Mouse (Mus musculus) embryonic facial prominence, embryonic 10.5 days (tissue): ENCODE measurements around the gene Prpf40a. TPM values are rescaled to one million over a fixed set of nuclear protein-coding genes. Genes with fewer than 3 reads are reported as not detected.

Experiments used
- DNase-seq: peaks from one replicate; pipeline ENCODE4 v3.0.0-alpha.2; 2017; ENCODE audit warnings: low spot score
- H3K27ac ChIP-seq: fragments of 300-500 bp; sonication (generic); replicated peaks from 2 replicates; pipeline ENCODE4 v1.5.1; 2016; ENCODE audit warnings: mild to moderate bottlenecking
- H3K27me3 ChIP-seq: fragments of 300-500 bp; sonication (generic); replicated peaks from 2 replicates; pipeline ENCODE4 v1.6.1; 2016; ENCODE audit warnings: low read depth, mild to moderate bottlenecking; ENCODE audit not compliant: poor library complexity, severe bottlenecking
- H3K36me3 ChIP-seq: fragments of 300-500 bp; sonication (generic); replicated peaks from 2 replicates; pipeline ENCODE4 v1.6.1; 2016; ENCODE audit warnings: mild to moderate bottlenecking, moderate library complexity
- H3K4me1 ChIP-seq: fragments of 300-500 bp; sonication (generic); 2 replicates; pipeline ENCODE4 v1.6.1; 2016
- H3K4me3 ChIP-seq: fragments of 300-500 bp; sonication (generic); 2 replicates; pipeline ENCODE4 v1.5.1; 2016; ENCODE audit warnings: mild to moderate bottlenecking, moderate library complexity
- H3K9me3 ChIP-seq: fragments of 300-500 bp; sonication (generic); 2 replicates; pipeline ENCODE4 v1.6.1; 2016; ENCODE audit warnings: mild to moderate bottlenecking
- WGBS: fragments of 180-500 bp; shearing (Covaris S2); methylation state at CpG from one replicate; pipeline ENCODE4 v1.1.7; 2016; 5-methylcytosine and 5-hydroxymethylcytosine counted together
- polyA plus RNA-seq: library from polyadenylated mRNA; unstranded; fragments of >200 nt; fragmentation: Nextera tagmentation; extraction: Ambion mirVana; gene quantifications from 2 replicates; pipeline ENCODE4 v1.2.1, GENCODE M21; 2016

The Prpf40a gene
- polyA plus RNA-seq, 1 experiment from 2014 or later: 209 TPM

DNA sequence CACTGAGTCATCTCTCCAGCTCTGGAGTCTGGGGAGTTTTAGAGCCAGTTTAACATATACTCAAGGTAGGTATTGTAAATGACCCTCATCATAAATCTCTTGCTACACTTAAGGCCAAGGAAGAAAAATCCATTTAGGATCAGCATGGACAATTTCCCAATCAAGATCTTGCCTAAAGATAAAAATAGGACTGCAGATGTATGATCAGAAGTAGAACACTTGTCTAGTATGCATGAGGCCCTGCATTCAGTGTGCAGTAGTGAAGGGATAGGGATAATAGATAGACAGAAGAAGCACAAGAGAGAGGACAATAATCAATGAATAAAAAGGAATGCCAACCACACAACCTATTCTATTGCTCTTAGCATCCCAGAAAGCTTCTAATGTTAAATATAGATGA, 11.2 kb downstream of the Prpf40a start:
- H3K27ac ChIP-seq: no peak overlapping the region
- DNase-seq: no peak
- H3K4me3 ChIP-seq: no peak overlapping the region
- no peaks in the 10 kb centered on the region for H3K9me3 ChIP-seq
- peaks cover 50% of the 10 kb centered on the region for H3K36me3 ChIP-seq
- H3K27me3 ChIP-seq: no peaks in the 10 kb centered on the region
- no peaks in the 10 kb centered on the region for H3K4me1 ChIP-seq

- no peak overlapping the region for H3K27ac ChIP-seq
- H3K4me3 ChIP-seq: no peak overlapping the region
- no peak for DNase-seq
- H3K9me3 ChIP-seq: no peaks in the 10 kb centered on the region
- H3K4me1 ChIP-seq: no peaks in the 10 kb centered on the region
- no peaks in the 10 kb centered on the region for H3K27me3 ChIP-seq
- H3K36me3 ChIP-seq: peaks cover 50% of the 10 kb centered on the region
- 89% methylated on average over 3 of the region's 3 CpGs for whole genome bisulfite sequencing
These were observed 12.1 kb downstream of the Prpf40a start for GRCm38 (mm10) chr2:53178966-53179365.

GRCm38 (mm10) chr2:53173966-53174365, 17.1 kb downstream of the Prpf40a start:
- no peak overlapping the region for H3K27ac ChIP-seq
- H3K36me3 ChIP-seq: peaks cover 63% of the 10 kb centered on the region
- no peaks in the 10 kb centered on the region for H3K27me3 ChIP-seq
- no peaks in the 10 kb centered on the region for H3K9me3 ChIP-seq
- no peak for DNase-seq
- no peaks in the 10 kb centered on the region for H3K4me1 ChIP-seq
- no peak overlapping the region for H3K4me3 ChIP-seq

DNA sequence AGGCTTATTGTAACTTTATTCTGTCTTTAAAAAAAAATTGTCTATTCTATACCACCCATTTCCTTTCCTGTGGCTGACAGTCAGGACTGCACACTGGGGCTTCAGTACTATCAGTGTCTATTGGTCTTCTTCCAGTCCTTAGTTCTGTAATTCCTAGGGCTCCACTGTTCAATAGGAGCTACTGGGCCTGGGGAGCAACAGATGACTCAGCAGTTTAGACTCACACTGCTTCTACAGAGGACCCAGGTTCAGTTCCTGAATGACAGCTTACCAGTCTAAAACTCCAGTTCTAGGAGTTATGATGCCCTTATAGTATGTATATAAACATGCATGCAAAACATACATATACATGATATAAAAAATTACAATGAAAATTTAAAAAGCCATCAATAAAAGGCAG, 44.2 kb downstream of the Prpf40a start:
- H3K4me1 ChIP-seq: no peaks in the 10 kb centered on the region
- H3K27me3 ChIP-seq: no peaks in the 10 kb centered on the region
- DNase-seq: no peak
- H3K27ac ChIP-seq: no peak overlapping the region
- H3K9me3 ChIP-seq: no peaks in the 10 kb centered on the region
- peaks cover 96% of the 10 kb centered on the region for H3K36me3 ChIP-seq
- H3K4me3 ChIP-seq: no peak overlapping the region

DNA sequence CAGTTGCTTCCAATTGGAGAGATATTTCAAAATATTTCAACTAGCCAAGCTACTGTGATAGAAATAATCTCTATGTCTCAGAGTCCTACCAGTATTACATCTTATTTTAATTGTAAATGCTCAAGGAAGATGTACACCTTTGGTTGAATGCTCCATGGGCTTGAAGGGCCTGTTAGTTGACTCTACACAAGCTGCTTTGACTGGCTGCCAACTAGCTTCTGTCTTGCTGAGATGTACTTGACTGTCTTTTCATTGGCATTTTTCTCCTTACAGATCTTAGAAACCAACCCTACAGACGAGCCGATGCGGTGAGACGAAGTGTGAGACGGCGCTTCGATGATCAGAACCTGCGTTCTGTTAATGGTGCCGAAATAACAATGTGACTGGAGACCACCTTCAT, 59.5 kb downstream of the Prpf40a start:
- no peaks in the 10 kb centered on the region for H3K4me1 ChIP-seq
- H3K36me3 ChIP-seq: peaks cover 77% of the 10 kb centered on the region
- no peaks in the 10 kb centered on the region for H3K9me3 ChIP-seq
- no peaks in the 10 kb centered on the region for H3K27me3 ChIP-seq
- 97% methylated on average over 9 of the region's 9 CpGs for WGBS
- no peak for DNase-seq
- no peak overlapping the region for H3K27ac ChIP-seq
- H3K4me3 ChIP-seq: no peak overlapping the region

GRCm38 (mm10) chr2:53129070-53129469, 62.0 kb downstream of the Prpf40a start:
- H3K4me1 ChIP-seq: no peaks in the 10 kb centered on the region
- no peak for DNase-seq
- peaks cover 80% of the 10 kb centered on the region for H3K36me3 ChIP-seq
- no peaks in the 10 kb centered on the region for H3K9me3 ChIP-seq
- no peak overlapping the region for H3K27ac ChIP-seq
- H3K4me3 ChIP-seq: no peak overlapping the region
- WGBS: 90% methylated on average over 6 of the region's 6 CpGs
- H3K27me3 ChIP-seq: no peaks in the 10 kb centered on the region

DNA sequence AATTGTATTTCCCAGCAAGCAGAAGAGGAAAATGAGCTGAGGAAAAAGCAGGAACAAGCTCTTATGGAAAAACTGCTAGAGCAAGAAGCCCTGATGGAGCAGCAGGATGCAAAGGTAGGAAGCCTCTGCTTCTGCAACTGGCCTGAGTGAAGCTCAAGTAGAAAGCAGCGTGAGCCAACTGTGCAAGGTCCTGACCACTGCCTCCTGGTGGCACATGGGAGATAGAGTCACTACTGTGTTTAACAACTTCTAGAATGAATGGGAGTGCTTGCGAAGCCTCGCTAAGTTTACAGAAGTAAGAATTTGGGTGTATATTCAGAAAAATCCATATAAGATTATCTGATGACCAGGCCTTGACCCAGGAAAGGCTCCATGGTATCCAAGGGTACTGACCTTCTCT, 65.1 kb downstream of the Prpf40a start:
- Histone ChIP-seq H3K4me3 (no peak overlapping the region), H3K36me3 (peaks cover 71% of the 10 kb centered on the region), H3K4me1 (no peaks in the 10 kb centered on the region), H3K27ac (no peak overlapping the region), H3K27me3 (no peaks in the 10 kb centered on the region), H3K9me3 (no peaks in the 10 kb centered on the region)
- 86% methylated on average over 3 of the region's 3 CpGs for WGBS
- no peak for DNase-seq

- Histone ChIP-seq H3K27ac (no peak overlapping the region), H3K9me3 (no peaks in the 10 kb centered on the region), H3K4me3 (no peak overlapping the region), H3K36me3 (peaks cover 77% of the 10 kb centered on the region), H3K27me3 (no peaks in the 10 kb centered on the region), H3K4me1 (no peaks in the 10 kb centered on the region)
- 77% methylated on average over 5 of the region's 5 CpGs for WGBS
- DNase-seq: peak; percentile 38
These were observed 69.3 kb downstream of the Prpf40a start for GRCm38 (mm10) chr2:53121797-53122196.

DNA sequence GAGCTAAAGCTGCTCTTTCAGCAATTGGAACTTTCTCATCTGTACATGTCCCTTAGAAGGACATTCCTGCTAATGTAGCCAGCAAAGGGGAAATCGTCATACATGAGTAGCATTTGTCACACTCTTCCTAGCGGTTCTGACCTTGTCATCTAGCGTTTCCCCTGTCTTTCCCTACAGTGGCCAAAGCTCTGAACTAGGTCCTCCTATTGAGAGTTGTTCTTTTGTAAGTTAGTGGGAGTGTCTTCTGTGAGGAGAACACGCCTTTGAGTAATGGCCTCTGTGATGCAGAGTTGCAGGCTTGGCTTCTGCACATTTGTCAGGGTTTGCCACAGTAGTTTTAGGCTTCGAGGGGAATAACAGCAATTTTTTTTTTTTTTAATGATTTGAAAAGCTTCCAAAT, 82.5 kb downstream of the Prpf40a start:
- peaks cover 89% of the 10 kb centered on the region for H3K36me3 ChIP-seq
- no peak overlapping the region for H3K27ac ChIP-seq
- H3K4me3 ChIP-seq: no peak overlapping the region
- WGBS: 86% methylated on average over 5 of the region's 5 CpGs
- no peaks in the 10 kb centered on the region for H3K27me3 ChIP-seq
- no peaks in the 10 kb centered on the region for H3K4me1 ChIP-seq
- DNase-seq: no peak
- no peaks in the 10 kb centered on the region for H3K9me3 ChIP-seq

DNA sequence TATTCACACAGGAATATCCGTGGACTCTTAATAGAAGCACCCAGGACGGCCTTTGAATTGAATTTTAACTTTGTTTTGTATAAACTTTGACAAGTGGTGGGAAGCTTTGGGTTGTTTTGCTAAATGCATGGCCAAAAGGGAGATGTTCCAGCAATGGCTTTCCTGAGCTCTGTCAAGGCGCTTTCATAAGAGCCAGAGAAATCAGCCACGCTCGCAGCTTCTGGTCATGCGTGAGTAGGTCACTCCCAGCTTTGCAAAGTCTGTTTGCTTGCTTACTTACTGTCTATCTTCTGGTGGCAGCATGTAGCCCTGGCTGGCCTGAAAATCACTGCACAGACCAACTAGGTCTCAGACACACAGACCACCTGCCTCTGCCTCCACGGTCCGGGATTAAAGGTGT, 84.6 kb downstream of the Prpf40a start:
- H3K4me1 ChIP-seq: no peaks in the 10 kb centered on the region
- H3K4me3 ChIP-seq: no peak overlapping the region
- H3K36me3 ChIP-seq: peaks cover 90% of the 10 kb centered on the region

DNA sequence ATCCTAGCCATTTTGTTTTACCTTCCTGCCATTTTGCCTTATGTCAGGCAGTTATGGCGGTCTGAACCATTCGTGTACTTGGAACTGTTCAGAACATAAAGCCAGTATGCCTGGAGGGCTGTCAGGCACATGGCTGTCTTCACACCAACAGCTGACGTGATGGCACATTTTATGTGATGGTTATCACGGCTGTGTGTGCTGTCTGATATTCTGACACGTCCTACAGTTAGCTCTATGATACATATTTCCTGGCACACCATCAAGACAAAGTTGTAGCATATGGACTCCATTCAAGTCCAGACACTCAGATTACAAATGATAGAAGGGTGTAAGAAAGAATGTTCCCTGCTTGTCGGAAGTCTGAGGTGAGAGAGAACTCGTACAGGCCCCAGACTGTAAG, 85.0 kb downstream of the Prpf40a start:
- Histone ChIP-seq H3K4me3 (no peak overlapping the region), H3K27me3 (no peaks in the 10 kb centered on the region), H3K36me3 (peaks cover 91% of the 10 kb centered on the region), H3K9me3 (no peaks in the 10 kb centered on the region), H3K4me1 (no peaks in the 10 kb centered on the region), H3K27ac (no peak overlapping the region)
- 93% methylated on average over 7 of the region's 7 CpGs for WGBS
- DNase-seq: no peak

More for the DNA sequence above, 84.6 kb downstream of the Prpf40a start:
- H3K27me3 ChIP-seq: no peaks in the 10 kb centered on the region
- no peaks in the 10 kb centered on the region for H3K9me3 ChIP-seq
- DNase-seq: no peak
- WGBS: 95% methylated on average over 8 of the region's 8 CpGs
- H3K27ac ChIP-seq: no peak overlapping the region

DNA sequence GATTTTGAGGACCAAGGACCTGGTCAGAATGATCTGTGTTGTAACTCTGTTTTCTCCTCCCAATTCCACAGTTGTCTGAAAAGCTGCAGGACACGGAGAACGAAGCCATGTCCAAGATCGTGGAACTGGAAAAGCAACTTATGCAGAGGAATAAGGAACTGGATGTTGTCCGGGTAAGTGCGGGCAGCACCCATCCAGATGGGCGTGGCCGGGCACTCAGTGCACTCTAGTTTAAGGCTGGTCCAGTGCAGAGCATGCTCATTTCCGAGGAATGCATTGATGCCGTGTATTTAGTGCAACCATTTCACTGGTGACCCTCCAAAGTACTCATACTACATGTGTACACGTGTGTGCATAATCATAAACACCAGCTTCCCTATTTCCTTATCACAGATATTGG, 85.7 kb downstream of the Prpf40a start:
- no peak for DNase-seq
- Histone ChIP-seq H3K4me1 (no peaks in the 10 kb centered on the region), H3K9me3 (no peaks in the 10 kb centered on the region), H3K27me3 (no peaks in the 10 kb centered on the region), H3K27ac (no peak overlapping the region), H3K36me3 (peaks cover 86% of the 10 kb centered on the region), H3K4me3 (no peak overlapping the region)
- 93% methylated on average over 10 of the region's 10 CpGs for WGBS

DNA sequence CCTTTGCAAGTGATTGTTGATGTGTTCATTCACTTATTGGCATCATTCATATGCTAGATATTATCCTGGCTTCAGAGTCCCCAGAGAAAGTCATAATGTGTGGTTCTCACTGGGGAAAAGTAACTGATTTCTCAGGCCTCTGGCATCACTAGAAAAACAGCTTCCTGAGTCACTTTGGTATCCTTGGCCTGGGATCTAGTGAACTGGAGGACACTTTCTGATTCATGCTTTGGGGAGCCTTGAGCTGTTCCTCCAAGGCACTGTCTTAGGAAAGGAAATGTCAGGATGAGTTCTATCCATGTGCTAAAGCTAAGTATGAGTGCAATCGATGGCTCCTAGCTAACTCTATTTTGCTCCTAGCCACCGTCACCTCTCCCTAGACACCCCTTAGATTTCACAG, 88.2 kb downstream of the Prpf40a start:
- Histone ChIP-seq H3K4me1 (no peaks in the 10 kb centered on the region), H3K27ac (no peak overlapping the region), H3K27me3 (no peaks in the 10 kb centered on the region), H3K4me3 (no peak overlapping the region), H3K36me3 (peaks cover 65% of the 10 kb centered on the region), H3K9me3 (no peaks in the 10 kb centered on the region)
- no peak for DNase-seq
- 93% methylated on average over 2 of the region's 2 CpGs for WGBS
